Mouse (Mus musculus) stomach, embryonic 14.5 days (tissue): Measurements from ENCODE around the gene Ppp2r5a. TPM values are rescaled to one million over a fixed set of nuclear protein-coding genes. Genes with fewer than 3 reads are reported as not detected.

Experiments
- ATAC-seq: fragments of 200-750 bp; cut with Nextera tagmentation; 2 replicates; pipeline ENCODE4 v1.8.0; 2017; ENCODE audit warnings: low read depth, moderate TSS enrichment; ENCODE audit not compliant: insufficient number of reproducible peaks, insufficient read depth, low FRiP score
- H3K27ac ChIP-seq: fragments of 300-500 bp; sonication (generic); 2 replicates; pipeline ENCODE4 v1.5.1; 2014; ENCODE audit warnings: mild to moderate bottlenecking, low read length, moderate library complexity, mixed read lengths
- H3K27me3 ChIP-seq: fragments of 300-500 bp; sonication (generic); 2 replicates; pipeline ENCODE4 v1.6.1; 2014; ENCODE audit warnings: low read length, control low read depth, mixed read lengths; ENCODE audit not compliant: control insufficient read depth, insufficient read depth
- H3K36me3 ChIP-seq: fragments of 300-500 bp; sonication (generic); 2 replicates; pipeline ENCODE4 v1.6.1; 2014; ENCODE audit warnings: mild to moderate bottlenecking, control low read depth, low read length, moderate library complexity, mixed read lengths; ENCODE audit not compliant: control insufficient read depth, insufficient read depth
- H3K4me1 ChIP-seq: fragments of 300-500 bp; sonication (generic); 2 replicates; pipeline ENCODE4 v1.6.1; 2014; ENCODE audit warnings: low read length, control low read depth, mixed read lengths; ENCODE audit not compliant: control insufficient read depth, insufficient read depth
- H3K4me2 ChIP-seq: fragments of 300-500 bp; sonication (generic); replicated peaks from 2 replicates; pipeline ENCODE4 v1.6.1; 2014; ENCODE audit warnings: low read depth, low read length, control low read depth
- H3K4me3 ChIP-seq: fragments of 300-500 bp; sonication (generic); 2 replicates; pipeline ENCODE4 v1.5.1; 2014; ENCODE audit warnings: low read depth, low read length, control low read depth
- H3K9ac ChIP-seq: fragments of 300-500 bp; sonication (generic); replicated peaks from 2 replicates; pipeline ENCODE4 v1.6.1; 2014; ENCODE audit warnings: low read depth, mild to moderate bottlenecking, control low read depth, low read length, moderate library complexity, mixed read lengths
- H3K9me3 ChIP-seq: fragments of 300-500 bp; sonication (generic); 2 replicates; pipeline ENCODE4 v1.6.1; 2016; ENCODE audit warnings: low read depth, low read length, control low read depth; ENCODE audit not compliant: control insufficient read depth
- WGBS: fragments of 180-500 bp; shearing (Covaris S2); extraction: QIAGEN DNeasy Blood & Tissue Kit; methylation state at CpG from one replicate; pipeline ENCODE4 v1.1.7; 2014; 5-methylcytosine and 5-hydroxymethylcytosine counted together
- polyA plus RNA-seq: library from polyadenylated mRNA; unstranded; fragments of >200 nt; fragmentation: Nextera tagmentation; extraction: Ambion mirVana; gene quantifications from 2 replicates; pipeline ENCODE4 v1.2.1, GENCODE M21; 2014

Gene Ppp2r5a
- polyA plus RNA-seq, 1 experiment from 2014 or later, result 22.5 TPM

DNA sequence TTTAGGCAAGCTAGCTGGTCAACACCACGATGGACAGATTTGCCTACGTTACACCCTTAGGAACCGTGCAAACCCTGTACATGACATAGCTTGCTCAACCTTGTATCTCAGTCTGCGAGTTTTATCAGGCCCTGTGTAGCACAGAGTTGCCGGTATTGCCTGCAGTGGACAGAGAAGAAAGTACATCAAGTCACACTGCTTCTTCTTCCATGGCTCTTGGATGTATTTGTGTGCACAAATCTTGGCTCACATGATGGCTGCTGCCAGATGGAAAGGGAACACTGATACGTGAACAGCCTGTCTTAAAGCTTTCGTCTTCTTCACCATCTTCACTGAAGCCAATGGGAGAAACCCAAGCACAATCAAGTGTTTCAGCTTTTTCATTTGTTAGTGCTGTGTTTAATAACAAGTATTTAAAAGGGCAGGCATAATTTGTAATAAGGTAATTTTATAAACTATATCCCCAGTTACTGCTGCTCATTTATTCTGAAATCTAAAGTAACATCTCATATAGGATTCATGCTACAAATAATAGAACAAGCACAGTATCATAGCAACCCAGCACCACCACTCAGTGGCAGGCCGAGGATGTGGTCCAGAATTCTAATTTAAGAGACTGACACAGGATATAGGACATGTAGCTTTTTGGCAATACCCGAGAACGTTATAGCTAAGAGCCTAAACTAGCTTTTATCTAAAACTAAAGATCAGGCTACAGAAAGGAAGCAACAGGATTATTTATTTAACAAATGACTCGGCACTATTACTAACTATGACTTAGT is 20.9 kb downstream of the Ppp2r5a start:
- Histone ChIP-seq H3K27ac (no peak overlapping the region), H3K4me2 (no peak overlapping the region)

DNA sequence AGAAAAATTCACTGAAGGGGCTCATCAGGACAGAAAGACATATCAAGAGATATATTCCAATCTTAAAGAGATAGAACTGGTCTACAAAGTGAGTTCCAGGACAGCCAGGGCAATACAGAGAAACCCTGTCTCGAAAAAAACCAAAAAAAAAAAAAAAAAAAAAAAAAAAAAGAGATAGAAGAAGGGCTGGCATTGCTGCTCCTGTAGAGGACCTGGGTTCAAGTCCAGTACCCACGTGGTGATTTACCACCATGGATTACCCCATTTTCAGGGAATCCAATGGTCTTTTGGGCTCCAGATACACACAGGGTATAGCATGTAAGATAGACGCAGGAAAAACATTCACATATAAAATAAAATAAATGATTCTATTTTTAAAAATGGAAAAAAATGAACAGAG is 22.2 kb downstream of the Ppp2r5a start:
- H3K27me3 ChIP-seq, result no peaks in the 10 kb centered on the region
- no peak overlapping the region for H3K4me3 ChIP-seq
- no peak for ATAC-seq
- 94% methylated on average over 3 of the region's 3 CpGs for WGBS
- no peaks in the 10 kb centered on the region for H3K9me3 ChIP-seq
- H3K27ac ChIP-seq, result no peak overlapping the region
- H3K9ac ChIP-seq, result no peak overlapping the region
- H3K4me2 ChIP-seq, result no peak overlapping the region
- H3K4me1 ChIP-seq, result no peaks in the 10 kb centered on the region
- no peaks in the 10 kb centered on the region for H3K36me3 ChIP-seq

More for the DNA sequence above, 20.9 kb downstream of the Ppp2r5a start:
- H3K9me3 ChIP-seq, result no peaks in the 10 kb centered on the region
- ATAC-seq, result no peak
- no peaks in the 10 kb centered on the region for H3K27me3 ChIP-seq
- H3K9ac ChIP-seq, result no peak overlapping the region
- no peaks in the 10 kb centered on the region for H3K4me1 ChIP-seq
- 86% methylated on average over 11 of the region's 11 CpGs for WGBS
- no peaks in the 10 kb centered on the region for H3K36me3 ChIP-seq
- no peak overlapping the region for H3K4me3 ChIP-seq

DNA sequence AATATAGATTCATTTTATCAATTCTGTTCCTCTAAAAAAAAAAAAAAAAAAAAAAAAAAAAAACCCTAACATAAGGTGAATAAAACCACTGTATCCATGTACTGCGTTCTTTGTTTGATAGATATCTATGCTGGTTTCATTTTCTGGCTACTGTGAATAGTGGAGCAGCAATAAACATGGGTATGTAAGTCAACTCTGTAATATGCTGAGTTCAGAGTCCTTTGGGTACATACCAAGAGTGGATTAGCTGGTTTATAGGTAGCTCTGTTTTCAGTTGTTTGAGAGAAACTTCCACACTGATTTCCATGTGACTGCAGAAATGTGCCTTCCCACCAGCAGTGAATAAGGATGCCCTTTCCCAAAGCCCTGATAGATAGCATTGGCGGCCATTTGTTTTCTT is 25.0 kb downstream of the Ppp2r5a start:
- Histone ChIP-seq H3K9me3 (no peaks in the 10 kb centered on the region), H3K4me2 (no peak overlapping the region), H3K4me3 (no peak overlapping the region), H3K27me3 (no peaks in the 10 kb centered on the region), H3K4me1 (no peaks in the 10 kb centered on the region), H3K27ac (no peak overlapping the region), H3K36me3 (no peaks in the 10 kb centered on the region), H3K9ac (no peak overlapping the region)
- no peak for ATAC-seq
- WGBS, result 89% methylated on average over 2 of the region's 2 CpGs

DNA sequence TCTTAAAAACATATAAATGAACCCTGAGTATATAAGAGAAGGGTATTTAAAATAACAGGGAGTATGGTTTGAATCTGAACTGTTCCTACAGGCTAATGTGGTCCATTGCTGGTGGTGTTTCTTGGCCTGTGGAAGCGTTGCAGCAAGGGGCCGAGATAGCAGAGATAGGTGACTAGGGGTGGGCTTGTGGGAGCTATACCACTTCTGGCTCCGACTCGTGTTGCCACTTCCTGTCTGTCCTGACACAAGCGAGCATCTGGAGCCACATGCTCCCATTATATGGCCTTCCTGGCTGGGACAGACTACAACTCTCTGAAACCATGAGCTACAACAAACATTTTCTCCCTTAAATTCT is 27.5 kb downstream of the Ppp2r5a start:
- ATAC-seq, result no peak
- Histone ChIP-seq H3K27me3 (no peaks in the 10 kb centered on the region), H3K4me2 (no peak overlapping the region), H3K36me3 (no peaks in the 10 kb centered on the region), H3K9ac (no peak overlapping the region), H3K4me1 (no peaks in the 10 kb centered on the region), H3K4me3 (no peak overlapping the region), H3K9me3 (no peaks in the 10 kb centered on the region), H3K27ac (no peak overlapping the region)
- 88% methylated on average over 5 of the region's 5 CpGs for WGBS

DNA sequence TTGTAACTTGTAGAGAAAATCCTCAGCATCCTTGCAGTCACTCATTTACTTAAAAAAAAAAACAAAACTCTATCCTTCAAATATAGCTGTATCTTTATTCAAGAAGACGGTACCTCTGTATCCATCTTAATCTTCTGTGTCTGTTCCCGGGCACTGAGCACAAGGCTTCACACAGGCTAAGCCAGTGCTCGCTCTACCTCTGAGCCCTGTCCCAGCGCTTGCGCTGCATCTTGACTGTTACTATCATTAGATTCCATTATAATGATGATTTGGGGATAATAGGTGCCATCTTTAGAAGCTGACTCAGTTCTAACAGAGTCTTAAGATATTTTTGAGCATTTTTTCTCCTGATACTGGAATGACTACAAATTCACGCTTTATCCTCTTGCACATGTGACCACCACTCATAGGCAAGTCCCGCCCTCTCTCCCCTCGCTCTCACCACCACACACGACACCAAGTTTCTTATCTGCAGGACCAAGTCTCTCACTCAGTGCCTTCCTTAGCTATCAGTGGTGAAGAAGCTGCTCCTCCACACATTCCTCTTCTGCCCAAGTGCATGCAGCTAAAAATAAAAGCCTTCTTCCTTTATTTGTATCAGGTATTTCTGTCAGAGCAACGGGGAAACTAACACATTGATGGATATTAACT is 28.0 kb downstream of the Ppp2r5a start:
- no peak for ATAC-seq
- H3K27me3 ChIP-seq, result no peaks in the 10 kb centered on the region
- H3K4me2 ChIP-seq, result no peak overlapping the region
- H3K9ac ChIP-seq, result no peak overlapping the region
- WGBS, result 89% methylated on average over 10 of the region's 10 CpGs
- H3K4me1 ChIP-seq, result no peaks in the 10 kb centered on the region
- no peak overlapping the region for H3K27ac ChIP-seq
- H3K36me3 ChIP-seq, result no peaks in the 10 kb centered on the region
- no peak overlapping the region for H3K4me3 ChIP-seq
- no peaks in the 10 kb centered on the region for H3K9me3 ChIP-seq

DNA sequence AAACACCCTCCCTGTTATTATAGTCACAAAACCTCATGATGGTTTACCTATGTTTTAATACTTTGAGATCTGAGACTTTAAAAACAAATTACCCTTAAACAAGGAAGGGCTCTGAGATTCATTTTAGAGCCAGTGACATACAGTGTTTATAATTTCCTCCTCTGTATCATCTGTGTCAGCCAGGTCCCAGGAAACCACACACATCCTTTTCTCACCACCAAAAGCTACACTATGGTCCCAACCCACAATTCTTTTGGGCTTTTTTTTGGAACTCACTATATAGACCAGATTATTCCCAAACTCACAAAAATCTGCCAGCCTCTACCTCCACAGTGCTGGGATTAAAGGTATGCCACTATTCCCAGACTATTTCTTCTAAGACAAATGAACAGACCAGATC is 33.9 kb downstream of the Ppp2r5a start:
- H3K4me1 ChIP-seq, result no peaks in the 10 kb centered on the region

DNA sequence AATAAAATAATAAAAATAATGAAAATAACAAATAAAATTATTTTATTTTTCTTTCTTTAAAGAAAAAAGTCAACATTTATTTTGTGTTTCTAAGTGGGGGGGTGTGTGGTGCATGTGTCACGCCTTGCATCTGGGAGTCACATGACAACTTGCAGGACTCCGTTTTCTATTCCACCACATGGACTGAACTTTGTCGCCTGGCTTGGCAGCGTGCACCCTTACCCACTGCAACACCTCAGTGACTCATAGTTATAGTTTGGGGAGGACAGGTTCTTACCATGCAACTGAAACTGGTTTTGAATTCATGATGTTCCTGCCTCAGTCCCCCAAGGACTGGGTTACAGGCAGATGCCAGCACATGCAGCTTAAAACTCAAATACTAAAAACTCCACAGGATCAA is 34.9 kb downstream of the Ppp2r5a start:
- Histone ChIP-seq H3K4me1 (no peaks in the 10 kb centered on the region), H3K36me3 (peaks cover 7% of the 10 kb centered on the region), H3K4me2 (no peak overlapping the region), H3K9ac (no peak overlapping the region), H3K27ac (no peak overlapping the region), H3K27me3 (no peaks in the 10 kb centered on the region), H3K4me3 (no peak overlapping the region), H3K9me3 (no peaks in the 10 kb centered on the region)
- WGBS, result 96% methylated on average over 4 of the region's 4 CpGs
- no peak for ATAC-seq

More for the DNA sequence above, 33.9 kb downstream of the Ppp2r5a start:
- no peaks in the 10 kb centered on the region for H3K27me3 ChIP-seq
- no peak overlapping the region for H3K4me3 ChIP-seq
- no peaks in the 10 kb centered on the region for H3K9me3 ChIP-seq
- no peak for ATAC-seq
- peaks cover 5% of the 10 kb centered on the region for H3K36me3 ChIP-seq
- H3K9ac ChIP-seq, result no peak overlapping the region
- no peak overlapping the region for H3K4me2 ChIP-seq
- H3K27ac ChIP-seq, result no peak overlapping the region

DNA sequence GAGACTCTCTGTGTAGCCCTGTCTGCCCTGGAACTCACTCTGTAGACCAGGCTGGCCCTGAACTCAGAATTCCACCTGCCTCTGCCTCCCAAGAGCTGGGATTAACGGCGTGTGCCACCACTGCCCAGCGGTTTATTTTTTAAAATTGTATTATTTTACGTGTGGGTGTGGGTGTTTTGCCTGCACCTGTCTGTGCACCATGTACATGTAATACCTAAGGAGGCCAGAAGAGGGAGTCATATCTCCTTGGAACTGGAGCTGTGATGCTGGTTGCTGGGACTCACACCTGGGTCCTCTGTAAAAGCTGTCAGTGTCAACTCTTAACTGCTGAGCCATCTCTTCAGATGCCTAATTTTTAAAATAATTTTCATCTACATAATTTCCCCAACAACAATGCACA is 38.6 kb downstream of the Ppp2r5a start:
- Histone ChIP-seq H3K9me3 (no peaks in the 10 kb centered on the region), H3K4me2 (no peak overlapping the region), H3K36me3 (peaks cover 13% of the 10 kb centered on the region), H3K27ac (no peak overlapping the region), H3K27me3 (no peaks in the 10 kb centered on the region), H3K4me1 (no peaks in the 10 kb centered on the region), H3K4me3 (no peak overlapping the region), H3K9ac (no peak overlapping the region)
- 74% methylated on average over 4 of the region's 4 CpGs for WGBS
- ATAC-seq, result no peak
